Mouse (Mus musculus) cerebellum, postnatal 36 days (tissue): ENCODE measurements around the gene Rrp7a.
A peak's percentile ranks its signal among the peaks of the same experiment; 100 is the strongest.

Source experiments
- DNase-seq, 2 experiments: peaks; one replicate each; pipeline ENCODE4 v3.0.0; 2021 to 2022; ENCODE audit warnings: mixed read lengths in 2 of 2

Gene Rrp7a

GRCm38 (mm10) chr15:83122566-83123145 lies at the start of gene Rrp7a:
Gene Rrp7a, minus strand, starts transcription at chr15:83122801.
- DNase-seq = peak; percentile 89 to 91

- peak; percentile 93 to 96 for DNase-seq
Observed at GRCm38 (mm10) chr15:83171712-83172481, 49.3 kb upstream of the Rrp7a start.

GRCm38 (mm10) chr15:83170956-83171659 lies 48.5 kb upstream of the Rrp7a start:
- no peak for DNase-seq

- DNase-seq = peak in 1 of 2 experiments; percentile 29
Observed at GRCm38 (mm10) chr15:83169772-83170722, 47.4 kb upstream of the Rrp7a start.

- peak; percentile 70 to 76 for DNase-seq
Observed at GRCm38 (mm10) chr15:83168875-83169771, 46.5 kb upstream of the Rrp7a start.

GRCm38 (mm10) chr15:83168311-83168710 lies 45.7 kb upstream of the Rrp7a start:
- DNase-seq = no peak

- DNase-seq = no peak
Observed at GRCm38 (mm10) chr15:83167550-83168065, 45.0 kb upstream of the Rrp7a start.

GRCm38 (mm10) chr15:83167126-83167525 lies 44.5 kb upstream of the Rrp7a start:
- no peak for DNase-seq

GRCm38 (mm10) chr15:83166642-83167041 lies 44.0 kb upstream of the Rrp7a start:
- no peak for DNase-seq

GRCm38 (mm10) chr15:83165526-83166315 lies 43.1 kb upstream of the Rrp7a start:
- no peak for DNase-seq

- no peak for DNase-seq
Observed at GRCm38 (mm10) chr15:83164971-83165471, 42.4 kb upstream of the Rrp7a start.

GRCm38 (mm10) chr15:83162818-83163485 lies 40.4 kb upstream of the Rrp7a start:
- no peak for DNase-seq

GRCm38 (mm10) chr15:83162001-83162400 lies 39.4 kb upstream of the Rrp7a start:
- no peak for DNase-seq

GRCm38 (mm10) chr15:83161062-83161748 lies 38.6 kb upstream of the Rrp7a start:
- no peak for DNase-seq

GRCm38 (mm10) chr15:83160561-83160960 lies 38.0 kb upstream of the Rrp7a start:
- DNase-seq = no peak

GRCm38 (mm10) chr15:83159823-83160222 lies 37.2 kb upstream of the Rrp7a start:
- peak in 1 of 2 experiments; percentile 49 for DNase-seq

- DNase-seq = no peak
Observed at GRCm38 (mm10) chr15:83158587-83159160, 36.1 kb upstream of the Rrp7a start.

GRCm38 (mm10) chr15:83157667-83158064 lies 35.1 kb upstream of the Rrp7a start:
- no peak for DNase-seq
